ENCODE assay signal across 12 mouse cellular contexts in the genomic region with DNA sequence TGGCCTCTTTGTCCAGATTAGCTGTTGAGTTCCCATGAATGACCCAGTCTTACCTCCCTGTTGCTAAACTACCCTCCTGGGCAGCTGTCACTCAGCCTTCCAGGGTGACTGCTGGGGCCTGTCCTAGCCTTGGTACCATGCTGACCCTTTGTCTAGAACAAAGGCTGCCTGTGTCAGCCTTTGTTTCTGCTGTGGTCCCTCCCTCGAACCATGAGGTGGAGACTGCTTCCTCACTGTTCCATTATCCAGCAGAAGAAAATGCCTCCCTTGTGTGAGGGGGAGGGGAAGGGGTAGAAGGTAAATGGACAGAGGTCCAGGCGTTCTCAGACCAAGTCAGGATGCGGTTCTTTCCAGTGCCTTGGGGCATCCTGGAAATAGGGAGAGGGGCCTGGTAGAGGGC. TPM values are rescaled to one million over a fixed set of nuclear protein-coding genes. Genes with fewer than 3 reads are reported as not detected.
A peak's percentile ranks its signal among the peaks of the same experiment; 100 is the strongest.
DNase-seq lines count a peak whose midpoint lies in the region; ATAC-seq and TF ChIP-seq lines count a peak whose summit lies in the region.
"Had no signal": no experiment of that assay in that cellular context is flagged by ENCODE, and none has a peak within 500 bp of the region (broad histone marks: within the 10 kb centered on the region; RNA-seq: fewer than 3 reads in every experiment).

No protein-coding gene starts in this region.

- 71% methylated on average over 3 of the region's 3 CpGs for WGBS in heart, embryonic 16.5 days
- 26% methylated on average over 3 of the region's 3 CpGs for WGBS in forebrain, postnatal 0 days
- 16% methylated on average over 3 of the region's 3 CpGs for WGBS in neural tube, embryonic 12.5 days

- H3K9ac ChIP-seq in heart, embryonic 16.5 days (ENCODE audit: low read length): peak overlapping the region; percentile 9; the same call in 1 of the 2 replicates
- H3K9ac ChIP-seq in forebrain, postnatal 0 days: no peak overlapping the region
- no peak overlapping the region for H3K9ac ChIP-seq in neural tube, embryonic 12.5 days
- H3K9ac ChIP-seq: limb, embryonic 15.5 days had no signal

- no peak for ATAC-seq in heart, embryonic 16.5 days (replicated peaks; ENCODE audit: extremely low read depth, insufficient read depth, low FRiP score)
- ATAC-seq in forebrain, postnatal 0 days: 0 out of 2 replicates have a peak, but pooled peaks have one; percentile 15
- ATAC-seq in neural tube, embryonic 12.5 days (ENCODE audit: low FRiP score, low read depth): peak; percentile 69

- peaks cover 6% of the 10 kb centered on the region for H3K36me3 ChIP-seq in heart, embryonic 16.5 days (ENCODE audit: control insufficient read depth, insufficient read depth)
- peaks cover 43% of the 10 kb centered on the region for H3K36me3 ChIP-seq in forebrain, postnatal 0 days (ENCODE audit: insufficient read depth)
- H3K36me3 ChIP-seq in neural tube, embryonic 12.5 days: peaks cover 7% of the 10 kb centered on the region; the same call in 1 of the 2 replicates

- intact Hi-C loops in heart, postnatal 25 days (cut with DNase I): loop anchor here (5.0 kb wide), 1 partner anchor 74 kb away; no protein-coding TSS in a partner anchor

- TF ChIP-seq CTCF in brain, embryonic 14.5 days (IDR thresholded peaks at IDR 0.05; ENCODE audit: borderline replicate concordance, extremely low read depth, insufficient read depth, insufficient read length): no peak
- no peak for TF ChIP-seq CTCF in forebrain, postnatal 0 days (IDR thresholded peaks at IDR 0.05; ENCODE audit: low read depth)

- no peak overlapping the region for H3K4me2 ChIP-seq in heart, embryonic 16.5 days (ENCODE audit: low read depth, low read length)
- no peak overlapping the region for H3K4me2 ChIP-seq in forebrain, postnatal 0 days (ENCODE audit: low read depth)
- H3K4me2 ChIP-seq in neural tube, embryonic 12.5 days (replicated peaks): no peak overlapping the region
- H3K4me2 ChIP-seq: limb, embryonic 15.5 days had no signal

- H3K27ac ChIP-seq in heart, embryonic 16.5 days (ENCODE audit: low read length): no peak overlapping the region
- H3K27ac ChIP-seq in forebrain, postnatal 0 days (ENCODE audit: low read depth, low read length): peak overlapping the region; percentile 29; the same call in 1 of the 2 replicates
- no peak overlapping the region for H3K27ac ChIP-seq in neural tube, embryonic 12.5 days
- H3K27ac ChIP-seq: limb, embryonic 15.5 days had no signal

- no peak overlapping the region for H3K4me3 ChIP-seq in heart, embryonic 16.5 days (ENCODE audit: low read length)
- H3K4me3 ChIP-seq in forebrain, postnatal 0 days (ENCODE audit: low read depth, low read length): no peak overlapping the region
- H3K4me3 ChIP-seq in neural tube, embryonic 12.5 days: no peak overlapping the region
- H3K4me3 ChIP-seq: limb, embryonic 15.5 days had no signal

- no peaks in the 10 kb centered on the region for H3K9me3 ChIP-seq in heart, embryonic 16.5 days (replicated peaks; ENCODE audit: control insufficient read depth, low read length)
- H3K9me3 ChIP-seq in forebrain, postnatal 0 days (ENCODE audit: low read length): no peaks in the 10 kb centered on the region
- H3K9me3 ChIP-seq in neural tube, embryonic 12.5 days: no peaks in the 10 kb centered on the region
- H3K9me3 ChIP-seq: limb, embryonic 15.5 days had no signal

- no peak for TF ChIP-seq POLR2A in brain, embryonic 14.5 days (IDR thresholded peaks at IDR 0.05; ENCODE audit: borderline replicate concordance, extremely low read depth, insufficient read depth, insufficient read length, poor library complexity, severe bottlenecking)

- no peak for DNase-seq in heart, postnatal 25 days (ENCODE audit: low spot score)
- peak; percentile 25 for DNase-seq in brain, embryonic 14.5 days (ENCODE audit: low read depth)
- no peak for DNase-seq in forebrain, postnatal 0 days
- DNase-seq in adrenal gland, postnatal 14 days: no peak
- no peak for DNase-seq in spleen, postnatal 36 days (ENCODE audit: low spot score in 2 of 2)
- DNase-seq in layer of hippocampus, postnatal 25 days (ENCODE audit: extremely low spot score in 1 of 2, low spot score in 1 of 2): no peak
- DNase-seq: cerebellum, postnatal 14 days; kidney, postnatal 10 days; lung, postnatal 36 days had no signal

- H3K27me3 ChIP-seq in heart, embryonic 16.5 days (ENCODE audit: control insufficient read depth, insufficient read depth, low read length): no peaks in the 10 kb centered on the region
- no peaks in the 10 kb centered on the region for H3K27me3 ChIP-seq in forebrain, postnatal 0 days (ENCODE audit: insufficient read depth, low read length)
- no peaks in the 10 kb centered on the region for H3K27me3 ChIP-seq in neural tube, embryonic 12.5 days (replicated peaks)
- H3K27me3 ChIP-seq: limb, embryonic 15.5 days had no signal

- peaks cover 16% of the 10 kb centered on the region for H3K4me1 ChIP-seq in heart, embryonic 16.5 days (ENCODE audit: control insufficient read depth, insufficient read depth, low read length)
- H3K4me1 ChIP-seq in forebrain, postnatal 0 days (ENCODE audit: insufficient read depth): no peaks in the 10 kb centered on the region
- H3K4me1 ChIP-seq in neural tube, embryonic 12.5 days: peaks cover 10% of the 10 kb centered on the region

RNA-seq across cellular contexts. Expression of a gene that starts 48.9 kb away (rescaled TPM):
- 25.1 and 26.0 TPM in 2 replicates for polyA plus RNA-seq in heart, embryonic 16.5 days (2015; fragmentation: Nextera tagmentation; extraction: Ambion mirVana)
- 10 to 100 TPM; 22.4 to 26.8 TPM for total RNA-seq in heart, postnatal 25 days (2021)
- polyA plus RNA-seq in brain, embryonic 14.5 days (2012; rRNA removed): 23.7 and 24.2 TPM in 2 replicates
- 26.5 and 27.4 TPM in 2 replicates for total RNA-seq in forebrain, postnatal 0 days (2014; rRNA removed)
- 25.1 and 28.5 TPM in 2 replicates for polyA plus RNA-seq in forebrain, postnatal 0 days (2015; fragmentation: Nextera tagmentation; extraction: Ambion mirVana)
- polyA plus RNA-seq in neural tube, embryonic 12.5 days (2016; fragmentation: Nextera tagmentation; extraction: Ambion mirVana): 30.4 and 32.8 TPM in 2 replicates
- total RNA-seq in adrenal gland, postnatal 14 days (2021): 37.1 and 43.6 TPM in 2 replicates
- 10 to 100 TPM; 20.2 to 20.9 TPM for total RNA-seq in layer of hippocampus, postnatal 25 days (2021)
